Mouse (Mus musculus) kidney, embryonic 14.5 days (tissue): ENCODE data around the gene Cd244a. TPM values are rescaled to one million over a fixed set of nuclear protein-coding genes. Genes with fewer than 3 reads are reported as not detected.

Experiments used
- ATAC-seq: fragments of 200-750 bp; cut with Nextera tagmentation; 2 replicates; pipeline ENCODE4 v1.8.0; 2017; ENCODE audit warnings: moderate number of reproducible peaks, mild to moderate bottlenecking, moderate TSS enrichment, moderate library complexity; ENCODE audit not compliant: low FRiP score, low TSS enrichment
- H3K27ac ChIP-seq: fragments of 300-500 bp; sonication (generic); 2 replicates; pipeline ENCODE4 v1.5.1; 2014; ENCODE audit warnings: low read depth, mild to moderate bottlenecking, low read length, moderate library complexity, mixed read lengths
- H3K27me3 ChIP-seq: fragments of 300-500 bp; sonication (generic); 2 replicates; pipeline ENCODE4 v1.6.1; 2014; ENCODE audit warnings: mild to moderate bottlenecking, low read length; ENCODE audit not compliant: control insufficient read depth, insufficient read depth
- H3K36me3 ChIP-seq: fragments of 300-500 bp; sonication (generic); 2 replicates; pipeline ENCODE4 v1.6.1; 2014; ENCODE audit warnings: low read length, mixed read lengths; ENCODE audit not compliant: control insufficient read depth, insufficient read depth
- H3K4me1 ChIP-seq: fragments of 300-500 bp; sonication (generic); 2 replicates; pipeline ENCODE4 v1.6.1; 2014; ENCODE audit warnings: low read length, mixed read lengths; ENCODE audit not compliant: control insufficient read depth, insufficient read depth
- H3K4me2 ChIP-seq: fragments of 300-500 bp; sonication (generic); replicated peaks from 2 replicates; pipeline ENCODE4 v1.6.1; 2014; ENCODE audit warnings: low read depth, mild to moderate bottlenecking, low read length
- H3K4me3 ChIP-seq: fragments of 300-500 bp; sonication (generic); 2 replicates; pipeline ENCODE4 v1.5.1; 2014; ENCODE audit warnings: mild to moderate bottlenecking, low read length
- H3K9ac ChIP-seq: fragments of 300-500 bp; sonication (generic); 2 replicates; pipeline ENCODE4 v1.6.1; 2014; ENCODE audit warnings: low read depth, mild to moderate bottlenecking, low read length, moderate library complexity
- H3K9me3 ChIP-seq: fragments of 300-500 bp; sonication (generic); 2 replicates; pipeline ENCODE4 v1.6.1; 2016; ENCODE audit warnings: low read length; ENCODE audit not compliant: control insufficient read depth
- WGBS: fragments of 180-500 bp; shearing (Covaris S2); extraction: QIAGEN DNeasy Blood & Tissue Kit; methylation state at CpG from one replicate; pipeline ENCODE4 v1.1.7; 2014; 5-methylcytosine and 5-hydroxymethylcytosine counted together
- polyA plus RNA-seq: library from polyadenylated mRNA; unstranded; fragments of >200 nt; fragmentation: Nextera tagmentation; extraction: Ambion mirVana; gene quantifications from 2 replicates; pipeline ENCODE4 v1.2.1, GENCODE M21; 2014

Cd244a gene
- not detected in 2 replicates for polyA plus RNA-seq

DNA sequence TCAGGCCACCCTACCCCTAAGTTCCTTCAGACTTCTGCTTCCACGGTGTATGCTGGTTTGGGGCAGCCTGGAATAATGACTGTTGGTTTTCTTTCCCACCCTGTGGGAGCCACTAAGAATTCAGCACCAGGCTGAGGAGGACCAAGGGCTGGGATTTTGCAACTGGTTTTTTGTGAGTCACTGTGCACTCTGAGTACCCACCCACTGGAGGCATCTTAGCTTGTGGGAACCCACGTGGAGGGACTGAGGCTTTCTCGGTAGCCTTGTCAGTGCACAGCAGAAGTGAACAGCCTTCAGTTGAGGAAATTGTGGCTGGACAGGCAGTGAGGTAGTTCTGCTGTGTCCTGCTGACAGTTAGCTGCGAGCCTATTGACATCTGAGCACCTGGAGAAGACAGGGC lies at the start of gene Cd244a:
Gene Cd244a (plus strand): TSS at position 296 of the 400 bp plus-strand sequence.
- Histone ChIP-seq H3K4me1 (no peaks in the 10 kb centered on the region), H3K9me3 (no peaks in the 10 kb centered on the region), H3K27ac (no peak within 1 kb of the TSS), H3K4me2 (no peak within 1 kb of the TSS), H3K4me3 (no peak within 1 kb of the TSS), H3K27me3 (no peaks in the 10 kb centered on the region), H3K36me3 (no peaks in the 10 kb centered on the region), H3K9ac (no peak within 1 kb of the TSS)
- ATAC-seq = no peak
- 76% methylated on average over 4 of the region's 4 CpGs for WGBS

DNA sequence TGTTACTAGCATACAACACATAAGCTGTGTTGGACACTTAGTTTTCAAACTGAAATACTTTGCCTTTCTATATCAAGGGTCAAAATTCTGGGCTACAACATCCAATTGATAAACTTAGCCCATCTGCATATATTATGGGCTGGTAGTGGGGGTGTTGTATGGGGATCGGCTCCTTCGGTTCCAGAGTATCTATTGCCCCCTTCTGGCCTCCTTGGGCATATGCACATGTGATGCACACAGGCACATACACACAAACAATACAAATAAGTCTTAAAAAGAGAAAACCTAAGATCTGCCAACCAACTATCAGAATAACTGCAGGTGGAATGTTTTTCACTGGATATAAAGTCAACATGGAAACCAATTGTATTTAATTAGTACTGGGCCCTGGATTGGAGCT lies 45.8 kb upstream of the Cd244a start:
- H3K4me1 ChIP-seq = no peaks in the 10 kb centered on the region
- H3K9me3 ChIP-seq = no peaks in the 10 kb centered on the region
- no peaks in the 10 kb centered on the region for H3K36me3 ChIP-seq
- no peak overlapping the region for H3K9ac ChIP-seq
- H3K27ac ChIP-seq = no peak overlapping the region
- H3K4me2 ChIP-seq = no peak overlapping the region
- WGBS = 96% methylated on average over 2 of the region's 2 CpGs
- no peaks in the 10 kb centered on the region for H3K27me3 ChIP-seq
- no peak overlapping the region for H3K4me3 ChIP-seq
- ATAC-seq = no peak

DNA sequence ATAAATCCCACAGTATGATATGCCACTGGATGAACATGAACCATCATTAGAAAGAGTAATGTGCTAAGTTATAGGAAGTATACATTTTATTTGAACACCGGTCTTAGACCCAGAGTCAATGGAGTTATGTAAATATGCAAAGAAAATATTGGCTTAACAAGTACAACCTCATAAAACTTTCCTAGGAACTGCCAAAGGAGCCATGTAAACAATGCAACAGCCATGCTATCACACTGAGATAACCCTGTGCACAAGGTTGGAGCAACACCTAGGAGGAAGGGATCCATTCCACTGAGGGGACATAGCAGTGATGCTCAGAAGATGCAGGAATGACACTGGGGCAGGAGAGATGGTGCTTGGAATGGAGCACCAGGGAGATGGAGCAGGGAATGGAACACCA lies 45.2 kb upstream of the Cd244a start:
- no peak for ATAC-seq
- Histone ChIP-seq H3K4me3 (no peak overlapping the region), H3K9ac (no peak overlapping the region), H3K27me3 (no peaks in the 10 kb centered on the region), H3K4me1 (no peaks in the 10 kb centered on the region), H3K9me3 (no peaks in the 10 kb centered on the region), H3K4me2 (no peak overlapping the region), H3K27ac (no peak overlapping the region), H3K36me3 (no peaks in the 10 kb centered on the region)
- WGBS = 79% methylated on average over 1 of the region's 1 CpGs

DNA sequence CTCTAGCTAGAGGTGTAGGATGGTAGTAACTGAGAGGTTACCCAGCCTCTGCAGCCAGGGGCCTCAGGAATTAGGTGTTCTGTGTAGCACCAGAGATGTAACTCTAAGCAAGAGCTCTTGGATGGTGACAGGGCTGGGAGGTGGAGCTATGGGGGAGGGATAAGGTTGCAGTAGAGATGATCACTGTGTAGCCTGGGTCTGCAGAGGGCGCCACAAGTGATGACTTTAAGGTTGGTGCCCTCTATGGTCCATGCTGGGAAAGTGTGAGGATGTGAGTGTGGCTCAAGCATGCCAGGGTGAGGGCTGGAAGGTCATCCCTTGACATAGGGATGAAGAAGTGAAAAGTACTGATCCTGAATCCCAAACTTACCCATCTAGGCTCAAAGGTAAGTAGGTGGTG lies 44.0 kb upstream of the Cd244a start:
- 24% methylated on average over 1 of the region's 1 CpGs for WGBS
- Histone ChIP-seq H3K9ac (no peak overlapping the region), H3K9me3 (no peaks in the 10 kb centered on the region), H3K4me1 (no peaks in the 10 kb centered on the region), H3K4me3 (no peak overlapping the region), H3K36me3 (no peaks in the 10 kb centered on the region), H3K27ac (no peak overlapping the region), H3K4me2 (no peak overlapping the region), H3K27me3 (no peaks in the 10 kb centered on the region)
- ATAC-seq = no peak

DNA sequence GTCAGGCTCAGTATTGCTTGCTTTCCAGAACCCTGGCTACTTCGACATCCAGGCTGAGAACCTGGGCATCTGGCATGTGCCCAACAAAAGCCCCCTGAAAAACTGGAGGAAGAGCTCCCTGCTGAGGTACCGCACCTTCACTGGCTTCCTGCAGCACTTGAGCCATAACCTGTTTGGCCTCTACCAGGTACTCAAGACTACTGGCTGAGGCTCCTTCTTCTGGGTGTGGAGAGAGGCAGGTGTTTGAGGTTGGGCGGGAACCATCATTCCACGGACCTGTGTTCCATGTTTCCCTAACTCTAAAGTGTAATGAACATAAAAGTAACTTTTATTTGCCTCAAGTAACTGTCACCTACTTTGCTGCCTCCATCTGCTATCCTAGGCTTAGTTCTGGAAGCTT lies 43.4 kb upstream of the Cd244a start:
- H3K4me3 ChIP-seq = no peak overlapping the region

DNA sequence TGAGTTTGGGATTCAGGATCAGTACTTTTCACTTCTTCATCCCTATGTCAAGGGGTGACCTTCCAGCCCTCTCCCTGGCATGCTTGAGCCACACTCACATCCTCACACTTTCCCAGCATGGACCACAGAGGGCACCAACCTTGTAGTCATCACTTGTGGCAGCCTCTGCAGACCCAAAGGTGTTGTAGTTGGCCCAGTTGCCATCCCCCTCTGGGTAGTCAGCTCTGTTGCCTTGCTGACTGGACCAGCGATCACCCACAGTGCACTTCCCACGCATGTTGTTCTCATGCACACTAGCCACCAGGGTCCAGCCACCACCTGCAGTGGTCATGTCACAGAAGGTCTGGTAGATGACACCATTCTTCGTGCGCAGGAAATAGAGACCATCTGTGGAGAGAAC lies 27.6 kb upstream of the Cd244a start:
- WGBS = 92% methylated on average over 4 of the region's 4 CpGs

More for the DNA sequence above, 43.4 kb upstream of the Cd244a start:
- no peak overlapping the region for H3K27ac ChIP-seq
- H3K9me3 ChIP-seq = no peaks in the 10 kb centered on the region
- no peak overlapping the region for H3K9ac ChIP-seq
- H3K27me3 ChIP-seq = no peaks in the 10 kb centered on the region
- WGBS = 83% methylated on average over 4 of the region's 4 CpGs
- no peak for ATAC-seq
- no peaks in the 10 kb centered on the region for H3K4me1 ChIP-seq
- H3K36me3 ChIP-seq = no peaks in the 10 kb centered on the region
- no peak overlapping the region for H3K4me2 ChIP-seq

DNA sequence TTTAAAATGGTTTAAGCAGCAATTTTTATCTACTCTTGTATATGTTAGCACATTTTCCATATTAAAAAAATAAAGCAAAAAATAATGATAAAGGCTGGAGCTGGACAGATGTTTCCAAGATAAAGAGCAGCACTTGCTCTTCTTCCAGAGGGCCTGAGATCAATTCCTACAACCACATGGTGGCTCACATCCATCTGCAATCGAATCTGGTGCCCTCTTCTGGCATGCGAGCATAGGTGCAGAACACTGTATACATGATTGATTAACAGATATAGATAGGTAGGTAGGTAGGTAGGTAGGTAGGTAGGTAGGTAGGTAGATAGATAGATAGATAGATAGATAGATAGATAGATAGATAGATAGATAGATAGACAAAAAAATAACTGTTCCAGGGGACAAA lies 26.2 kb upstream of the Cd244a start:
- Histone ChIP-seq H3K27me3 (no peaks in the 10 kb centered on the region), H3K9me3 (no peaks in the 10 kb centered on the region), H3K36me3 (no peaks in the 10 kb centered on the region), H3K9ac (no peak overlapping the region), H3K4me2 (no peak overlapping the region), H3K27ac (no peak overlapping the region), H3K4me3 (no peak overlapping the region), H3K4me1 (no peaks in the 10 kb centered on the region)
- 72% methylated on average over 2 of the region's 2 CpGs for WGBS
- no peak for ATAC-seq

More for the DNA sequence above, 27.6 kb upstream of the Cd244a start:
- Histone ChIP-seq H3K27ac (no peak overlapping the region), H3K9ac (no peak overlapping the region), H3K4me3 (no peak overlapping the region), H3K9me3 (no peaks in the 10 kb centered on the region), H3K36me3 (no peaks in the 10 kb centered on the region), H3K27me3 (no peaks in the 10 kb centered on the region), H3K4me1 (no peaks in the 10 kb centered on the region), H3K4me2 (no peak overlapping the region)
- no peak for ATAC-seq

DNA sequence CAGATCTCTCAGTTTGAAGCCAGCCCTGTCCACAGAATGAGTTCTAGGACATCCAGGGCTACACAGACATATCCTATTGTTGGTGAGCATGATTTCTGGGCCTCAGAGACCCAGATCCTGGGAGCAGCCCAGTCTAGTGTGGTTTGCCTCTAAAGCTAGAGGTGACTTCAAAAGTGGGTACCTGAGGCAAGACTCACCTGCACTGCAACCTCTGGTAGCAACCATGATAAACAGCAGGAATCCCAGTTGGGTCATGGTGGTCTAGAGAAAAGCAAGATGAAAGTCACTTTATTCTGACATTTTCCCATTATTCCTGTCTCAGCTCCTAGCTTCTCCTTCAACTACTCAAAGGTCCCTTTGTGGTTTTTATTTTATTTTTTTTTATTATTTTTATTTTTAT lies 24.4 kb upstream of the Cd244a start:
- no peak overlapping the region for H3K27ac ChIP-seq
- no peaks in the 10 kb centered on the region for H3K27me3 ChIP-seq
- H3K9ac ChIP-seq = no peak overlapping the region
- no peaks in the 10 kb centered on the region for H3K36me3 ChIP-seq
- H3K4me2 ChIP-seq = no peak overlapping the region
- H3K4me1 ChIP-seq = no peaks in the 10 kb centered on the region
- no peak for ATAC-seq
- no peak overlapping the region for H3K4me3 ChIP-seq
- H3K9me3 ChIP-seq = peaks cover 2% of the 10 kb centered on the region; the same call in 1 of the 2 replicates

DNA sequence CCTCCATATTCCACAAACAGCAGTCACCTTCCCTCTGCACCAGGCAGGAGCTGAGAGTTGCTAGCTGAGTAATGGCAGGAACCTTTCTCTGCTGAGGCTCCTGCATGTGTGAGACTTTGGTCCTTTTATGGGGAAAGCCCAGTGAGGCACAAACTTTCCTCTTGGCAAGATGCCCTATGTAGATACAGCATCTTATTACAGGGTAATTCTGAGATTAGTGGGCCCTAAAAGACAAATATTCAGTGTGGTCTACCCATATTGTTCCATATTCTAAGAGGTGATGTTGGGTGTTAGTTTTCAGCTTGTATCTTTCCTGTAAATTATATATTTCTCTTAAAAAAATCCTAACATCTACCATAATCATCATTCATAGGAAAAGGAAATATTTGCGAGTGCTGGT lies 23.8 kb upstream of the Cd244a start, which contains the start of gene Itln1:
Gene Itln1 (minus strand): TSS at position 101 of the 400 bp plus-strand sequence.
- Histone ChIP-seq H3K9ac (no peak within 1 kb of the TSS), H3K4me1 (no peaks in the 10 kb centered on the region), H3K4me2 (no peak within 1 kb of the TSS), H3K36me3 (no peaks in the 10 kb centered on the region), H3K9me3 (peaks cover 2% of the 10 kb centered on the region; the same call in 1 of the 2 replicates), H3K27ac (no peak within 1 kb of the TSS), H3K27me3 (no peaks in the 10 kb centered on the region), H3K4me3 (no peak within 1 kb of the TSS)
- 100% methylated on average over 1 of the region's 1 CpGs for WGBS
- ATAC-seq = no peak
